Mouse (Mus musculus) kidney, embryonic 16.5 days (tissue): ENCODE data around the gene Icam5. TPM values are rescaled to one million over a fixed set of nuclear protein-coding genes. Genes with fewer than 3 reads are reported as not detected.
A peak's percentile ranks its signal among the peaks of the same experiment; 100 is the strongest.

Source experiments
- ATAC-seq: fragments of 200-750 bp; cut with Nextera tagmentation; 2 replicates; pipeline ENCODE4 v1.8.0; 2017; ENCODE audit warnings: moderate TSS enrichment; ENCODE audit not compliant: low FRiP score, low TSS enrichment
- H3K27ac ChIP-seq: fragments of 300-500 bp; sonication (generic); 2 replicates; pipeline ENCODE4 v1.5.1; 2014; ENCODE audit warnings: low read length
- H3K27me3 ChIP-seq: fragments of 300-500 bp; sonication (generic); 2 replicates; pipeline ENCODE4 v1.6.1; 2014; ENCODE audit warnings: low read length, control low read depth, mixed read lengths; ENCODE audit not compliant: insufficient read depth
- H3K36me3 ChIP-seq: fragments of 300-500 bp; sonication (generic); 2 replicates; pipeline ENCODE4 v1.6.1; 2014; ENCODE audit warnings: low read length, control low read depth, mixed read lengths; ENCODE audit not compliant: insufficient read depth
- H3K4me1 ChIP-seq: fragments of 300-500 bp; sonication (generic); 2 replicates; pipeline ENCODE4 v1.6.1; 2014; ENCODE audit warnings: low read length, control low read depth, mixed read lengths; ENCODE audit not compliant: insufficient read depth
- H3K4me2 ChIP-seq: fragments of 300-500 bp; sonication (generic); replicated peaks from 2 replicates; pipeline ENCODE4 v1.6.1; 2014; ENCODE audit warnings: low read depth, low read length
- H3K4me3 ChIP-seq: fragments of 300-500 bp; sonication (generic); 2 replicates; pipeline ENCODE4 v1.5.1; 2014; ENCODE audit warnings: mild to moderate bottlenecking, low read length
- H3K9ac ChIP-seq: fragments of 300-500 bp; sonication (generic); replicated peaks from 2 replicates; pipeline ENCODE4 v1.6.1; 2014; ENCODE audit warnings: low read length
- H3K9me3 ChIP-seq: fragments of 300-500 bp; sonication (generic); 2 replicates; pipeline ENCODE4 v1.6.1; 2016; ENCODE audit warnings: low read length, control low read depth
- WGBS: fragments of 180-500 bp; shearing (Covaris S2); extraction: QIAGEN DNeasy Blood & Tissue Kit; methylation state at CpG from one replicate; pipeline ENCODE4 v1.1.7; 2014; 5-methylcytosine and 5-hydroxymethylcytosine counted together
- polyA plus RNA-seq: library from polyadenylated mRNA; unstranded; fragments of >200 nt; fragmentation: Nextera tagmentation; extraction: Ambion mirVana; gene quantifications from 2 replicates; pipeline ENCODE4 v1.2.1, GENCODE M21; 2015

Gene Icam5
- polyA plus RNA-seq, 1 experiment from 2014 or later: 0.39 TPM

DNA sequence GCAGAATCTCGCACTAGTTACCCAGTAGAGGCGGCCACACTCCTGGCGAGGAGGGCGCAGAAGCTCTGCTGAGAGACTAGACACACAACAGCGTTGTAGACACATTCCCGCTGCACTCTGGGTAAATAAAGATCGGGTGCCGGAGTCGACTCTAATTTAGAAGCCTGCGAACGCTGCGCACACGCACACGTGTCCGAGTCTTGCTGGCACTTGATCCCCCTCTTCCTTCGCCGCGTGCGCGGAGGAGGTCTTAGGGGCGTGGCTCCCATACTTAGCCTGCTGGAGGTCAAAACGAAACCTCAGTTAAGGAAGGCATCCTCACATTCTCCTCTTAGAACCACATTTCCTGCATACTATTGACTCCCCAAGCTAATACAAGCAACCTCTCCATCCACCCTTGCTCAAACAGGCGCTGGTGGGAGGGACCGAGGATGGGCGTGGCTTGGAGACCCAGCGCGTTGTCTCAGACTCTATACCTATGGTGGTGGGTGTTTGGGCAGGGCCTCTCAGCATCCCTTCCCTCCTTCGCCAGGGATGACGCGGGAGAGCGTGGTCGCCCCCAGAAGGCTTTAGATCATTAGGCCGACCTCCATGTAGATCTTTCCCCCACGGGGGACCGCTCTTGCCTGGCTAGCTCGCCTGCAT, 500 bp upstream of the Icam5 start:
- Histone ChIP-seq H3K4me2 (peak overlapping the region; percentile 90), H3K4me3 (peak overlapping the region; percentile 57), H3K27me3 (peaks cover 47% of the 10 kb centered on the region), H3K9me3 (no peaks in the 10 kb centered on the region), H3K9ac (peak overlapping the region; percentile 51), H3K36me3 (no peaks in the 10 kb centered on the region), H3K27ac (no peak overlapping the region), H3K4me1 (peaks cover 51% of the 10 kb centered on the region)
- peak; percentile 39 for ATAC-seq
- WGBS: under 1% methylated on average over 36 of the region's 36 CpGs

- Histone ChIP-seq H3K4me3 (peak overlapping the region; percentile 60), H3K9ac (0 out of 2 replicates have a peak overlapping the region, but pooled peaks have one; percentile 48), H3K27me3 (peaks cover 58% of the 10 kb centered on the region), H3K9me3 (no peaks in the 10 kb centered on the region), H3K4me2 (peak overlapping the region; percentile 90), H3K27ac (no peak overlapping the region), H3K36me3 (no peaks in the 10 kb centered on the region), H3K4me1 (peaks cover 62% of the 10 kb centered on the region)
- WGBS: 4% methylated on average over 7 of the region's 7 CpGs
- ATAC-seq: no peak
These were observed 618 bp downstream of the Icam5 start for GRCm38 (mm10) chr9:21032491-21032890.

DNA sequence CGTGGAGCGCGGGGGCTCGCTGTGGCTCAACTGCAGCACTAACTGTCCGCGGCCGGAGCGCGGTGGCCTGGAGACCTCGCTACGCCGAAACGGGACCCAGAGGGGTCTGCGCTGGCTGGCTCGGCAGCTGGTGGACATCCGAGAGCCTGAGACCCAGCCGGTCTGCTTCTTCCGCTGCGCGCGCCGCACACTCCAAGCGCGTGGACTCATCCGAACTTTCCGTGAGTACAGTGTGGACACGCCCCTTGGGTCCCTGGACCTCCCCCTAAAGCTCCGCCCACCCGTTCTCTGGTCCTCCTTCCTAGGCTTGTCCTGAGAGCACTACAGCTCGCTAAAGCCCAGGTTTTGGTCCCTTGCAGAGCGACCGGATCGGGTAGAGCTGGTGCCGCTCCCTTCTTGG, 1.3 kb downstream of the Icam5 start:
- ATAC-seq: peak; percentile 74
- Histone ChIP-seq H3K4me1 (peaks cover 67% of the 10 kb centered on the region), H3K9me3 (no peaks in the 10 kb centered on the region), H3K4me3 (peak overlapping the region; percentile 60), H3K27ac (no peak overlapping the region), H3K9ac (peak overlapping the region; percentile 54), H3K27me3 (peaks cover 64% of the 10 kb centered on the region), H3K4me2 (peak overlapping the region; percentile 90), H3K36me3 (no peaks in the 10 kb centered on the region)
- WGBS: under 1% methylated on average over 34 of the region's 34 CpGs

DNA sequence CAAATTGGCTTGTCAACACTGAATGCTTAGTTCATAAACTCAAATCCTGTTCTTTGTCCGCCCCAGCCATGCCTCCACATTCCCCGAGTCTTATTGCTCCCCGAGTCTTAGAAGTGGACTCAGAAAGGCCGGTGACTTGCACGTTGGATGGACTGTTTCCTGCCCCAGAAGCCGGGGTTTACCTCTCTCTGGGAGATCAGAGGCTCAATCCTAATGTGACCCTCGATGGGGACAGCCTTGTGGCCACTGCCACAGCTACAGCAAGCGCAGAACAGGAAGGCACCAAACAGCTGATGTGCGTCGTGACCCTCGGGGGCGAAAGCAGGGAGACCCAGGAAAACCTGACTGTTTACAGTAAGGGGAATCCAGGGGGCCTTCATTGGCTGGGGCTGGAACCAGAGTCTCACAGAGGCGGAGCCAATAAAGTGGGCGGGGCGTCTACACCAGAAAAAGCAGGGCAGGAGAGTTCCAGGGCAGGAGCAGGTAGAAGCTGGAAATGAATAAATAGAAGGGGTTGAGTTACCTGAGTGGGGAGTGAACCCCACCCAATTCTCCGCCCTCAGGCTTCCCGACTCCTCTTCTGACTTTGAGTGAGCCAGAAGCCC, 2.7 kb downstream of the Icam5 start:
- H3K4me3 ChIP-seq: 0 out of 2 replicates have a peak overlapping the region, but pooled peaks have one; percentile 4
- no peak for ATAC-seq
- no peak overlapping the region for H3K4me2 ChIP-seq
- H3K9me3 ChIP-seq: no peaks in the 10 kb centered on the region
- H3K27me3 ChIP-seq: peaks cover 76% of the 10 kb centered on the region
- H3K4me1 ChIP-seq: peaks cover 65% of the 10 kb centered on the region
- H3K9ac ChIP-seq: no peak overlapping the region
- WGBS: 6% methylated on average over 17 of the region's 17 CpGs
- no peak overlapping the region for H3K27ac ChIP-seq
- H3K36me3 ChIP-seq: no peaks in the 10 kb centered on the region

DNA sequence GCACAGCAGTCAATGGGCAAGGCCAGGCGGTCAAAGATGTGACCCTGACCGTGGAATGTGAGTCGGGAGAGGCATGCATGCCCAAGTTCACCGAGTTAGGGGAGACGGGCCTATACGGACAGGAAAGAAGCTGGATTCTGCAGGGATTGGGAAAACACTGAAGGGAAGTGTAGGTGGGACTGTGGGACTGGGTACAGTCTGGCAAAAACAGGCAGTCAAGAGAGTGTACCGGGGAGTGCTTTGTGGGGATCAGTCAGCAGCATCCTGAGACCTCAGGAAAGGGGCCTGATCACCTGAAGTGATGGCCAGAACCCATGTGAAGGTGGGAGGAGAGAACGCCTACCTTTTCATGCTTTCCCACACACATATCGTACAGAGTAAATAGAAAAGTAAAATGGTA, 3.7 kb downstream of the Icam5 start:
- ATAC-seq: no peak
- WGBS: 27% methylated on average over 9 of the region's 9 CpGs

DNA sequence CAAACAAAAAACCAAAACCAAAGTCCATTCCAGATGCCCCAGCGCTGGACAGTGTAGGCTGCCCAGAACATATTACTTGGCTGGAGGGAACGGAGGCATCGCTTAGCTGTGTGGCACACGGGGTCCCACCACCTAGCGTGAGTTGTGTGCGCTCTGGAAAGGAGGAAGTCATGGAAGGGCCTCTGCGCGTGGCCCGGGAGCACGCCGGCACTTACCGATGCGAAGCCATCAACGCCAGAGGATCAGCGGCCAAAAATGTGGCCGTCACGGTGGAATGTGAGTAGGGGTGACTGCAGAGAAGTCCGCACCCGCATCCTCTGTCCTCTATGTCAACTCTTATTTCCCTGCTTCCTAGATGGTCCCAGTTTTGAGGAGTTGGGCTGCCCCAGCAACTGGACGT, 4.3 kb downstream of the Icam5 start:
- 9% methylated on average over 20 of the region's 20 CpGs for WGBS
- peak overlapping the region; percentile 56; the same call in 1 of the 2 replicates for H3K4me2 ChIP-seq
- H3K9me3 ChIP-seq: no peaks in the 10 kb centered on the region
- no peak overlapping the region for H3K27ac ChIP-seq
- H3K9ac ChIP-seq: no peak overlapping the region
- H3K27me3 ChIP-seq: peaks cover 77% of the 10 kb centered on the region
- H3K4me1 ChIP-seq: peaks cover 57% of the 10 kb centered on the region
- ATAC-seq: no peak
- H3K36me3 ChIP-seq: no peaks in the 10 kb centered on the region
- peak overlapping the region; percentile 14; the same call in 1 of the 2 replicates for H3K4me3 ChIP-seq

More for the DNA sequence above, 3.7 kb downstream of the Icam5 start:
- Histone ChIP-seq H3K4me1 (peaks cover 55% of the 10 kb centered on the region), H3K36me3 (no peaks in the 10 kb centered on the region), H3K27me3 (peaks cover 77% of the 10 kb centered on the region), H3K27ac (no peak overlapping the region), H3K9me3 (no peaks in the 10 kb centered on the region), H3K9ac (no peak overlapping the region), H3K4me2 (no peak overlapping the region), H3K4me3 (no peak overlapping the region)

- H3K4me3 ChIP-seq: peak overlapping the region; percentile 14
- no peaks in the 10 kb centered on the region for H3K9me3 ChIP-seq
- H3K4me2 ChIP-seq: peak overlapping the region; percentile 56
- no peak overlapping the region for H3K9ac ChIP-seq
- H3K36me3 ChIP-seq: no peaks in the 10 kb centered on the region
- H3K27ac ChIP-seq: no peak overlapping the region
- peaks cover 53% of the 10 kb centered on the region for H3K4me1 ChIP-seq
- WGBS: 1% methylated on average over 22 of the region's 22 CpGs
- ATAC-seq: no peak
- H3K27me3 ChIP-seq: peaks cover 77% of the 10 kb centered on the region
These were observed 4.8 kb downstream of the Icam5 start for GRCm38 (mm10) chr9:21036666-21037065.

DNA sequence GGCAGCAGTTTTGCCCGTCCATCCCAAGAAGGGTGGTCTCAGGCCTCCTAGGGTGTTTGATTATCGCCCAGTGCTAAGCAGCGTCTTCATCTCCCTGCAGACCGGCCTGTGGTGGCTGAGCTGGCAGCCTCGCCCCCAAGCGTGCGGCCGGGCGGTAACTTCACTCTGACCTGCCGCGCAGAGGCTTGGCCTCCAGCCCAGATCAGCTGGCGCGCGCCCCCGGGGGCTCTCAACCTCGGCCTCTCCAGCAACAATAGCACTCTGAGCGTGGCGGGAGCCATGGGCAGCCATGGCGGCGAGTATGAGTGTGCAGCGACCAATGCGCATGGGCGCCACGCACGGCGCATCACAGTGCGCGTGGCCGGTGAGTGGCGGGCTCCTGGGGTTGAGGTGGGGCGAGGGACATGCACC, 5.6 kb downstream of the Icam5 start:
- Histone ChIP-seq H3K27ac (no peak overlapping the region), H3K9me3 (no peaks in the 10 kb centered on the region), H3K4me3 (peak overlapping the region; percentile 39), H3K4me1 (peaks cover 44% of the 10 kb centered on the region), H3K4me2 (peak overlapping the region; percentile 56), H3K27me3 (peaks cover 68% of the 10 kb centered on the region), H3K36me3 (no peaks in the 10 kb centered on the region), H3K9ac (peak overlapping the region; percentile 28; the same call in 1 of the 2 replicates)
- ATAC-seq: 0 out of 2 replicates have a peak, but pooled peaks have one; percentile 10
- 1% methylated on average over 31 of the region's 31 CpGs for WGBS

DNA sequence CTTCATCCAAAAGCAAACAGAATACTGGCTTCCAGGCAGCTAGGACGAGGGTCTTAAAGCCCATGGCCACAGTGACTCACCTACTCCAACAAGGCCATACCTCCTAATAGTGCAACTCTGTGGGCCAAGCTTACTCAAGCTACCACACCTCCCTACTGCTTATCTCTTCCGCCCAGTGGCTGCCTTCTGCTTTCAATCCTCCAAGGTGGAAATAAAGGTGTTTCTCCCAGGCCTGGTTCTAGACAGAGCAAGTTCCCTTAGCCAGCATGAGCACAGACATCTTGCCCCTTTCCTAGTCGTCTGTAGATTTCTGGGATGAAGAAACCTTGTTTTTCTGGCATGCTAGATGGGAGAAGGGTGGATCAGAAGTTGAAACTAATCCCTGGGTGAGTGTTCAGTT, 7.9 kb downstream of the Icam5 start:
- H3K27ac ChIP-seq: no peak overlapping the region
- peaks cover 50% of the 10 kb centered on the region for H3K27me3 ChIP-seq
- ATAC-seq: no peak
- no peak overlapping the region for H3K9ac ChIP-seq
- H3K4me2 ChIP-seq: no peak overlapping the region
- no peaks in the 10 kb centered on the region for H3K36me3 ChIP-seq
- peaks cover 29% of the 10 kb centered on the region; the same call in 1 of the 2 replicates for H3K4me1 ChIP-seq
- 79% methylated on average over 3 of the region's 3 CpGs for WGBS
- no peaks in the 10 kb centered on the region for H3K9me3 ChIP-seq
- no peak overlapping the region for H3K4me3 ChIP-seq

GRCm38 (mm10) chr9:21041308-21041707, 9.4 kb downstream of the Icam5 start:
- H3K36me3 ChIP-seq: no peaks in the 10 kb centered on the region
- no peak overlapping the region for H3K9ac ChIP-seq
- H3K4me3 ChIP-seq: no peak overlapping the region
- ATAC-seq: peak; percentile 31; the same call in 1 of the 2 replicates
- H3K4me1 ChIP-seq: peaks cover 19% of the 10 kb centered on the region; the same call in 1 of the 2 replicates
- H3K4me2 ChIP-seq: no peak overlapping the region
- H3K27me3 ChIP-seq: peaks cover 35% of the 10 kb centered on the region
- H3K9me3 ChIP-seq: no peaks in the 10 kb centered on the region
- no peak overlapping the region for H3K27ac ChIP-seq
- 40% methylated on average over 4 of the region's 4 CpGs for WGBS
